Mouse (Mus musculus) midbrain, embryonic 12.5 days (tissue): Measurements from ENCODE around the gene Cyp4v3. TPM values are rescaled to one million over a fixed set of nuclear protein-coding genes. Genes with fewer than 3 reads are reported as not detected.

Source experiments
- ATAC-seq: fragments of 200-750 bp; cut with Nextera tagmentation; 2 replicates; pipeline ENCODE4 v1.8.0; 2017; ENCODE audit warnings: low read depth, moderate TSS enrichment, moderate library complexity; ENCODE audit not compliant: low FRiP score
- H3K27ac ChIP-seq: fragments of 300-500 bp; sonication (generic); replicated peaks from 2 replicates; pipeline ENCODE4 v1.5.1; 2016; ENCODE audit warnings: mild to moderate bottlenecking
- H3K27me3 ChIP-seq: fragments of 300-500 bp; sonication (generic); 2 replicates; pipeline ENCODE4 v1.6.1; 2016; ENCODE audit warnings: mild to moderate bottlenecking
- H3K36me3 ChIP-seq: fragments of 300-500 bp; sonication (generic); 2 replicates; pipeline ENCODE4 v1.6.1; 2016
- H3K4me1 ChIP-seq: fragments of 300-500 bp; sonication (generic); 2 replicates; pipeline ENCODE4 v1.6.1; 2016
- H3K4me2 ChIP-seq: fragments of 300-500 bp; sonication (generic); replicated peaks from 2 replicates; pipeline ENCODE4 v1.6.1; 2016; ENCODE audit warnings: mild to moderate bottlenecking, moderate library complexity
- H3K4me3 ChIP-seq: fragments of 300-500 bp; sonication (generic); 2 replicates; pipeline ENCODE4 v1.5.1; 2016; ENCODE audit warnings: mild to moderate bottlenecking
- H3K9ac ChIP-seq: fragments of 300-500 bp; sonication (generic); replicated peaks from 2 replicates; pipeline ENCODE4 v1.6.1; 2016; ENCODE audit warnings: mild to moderate bottlenecking, moderate library complexity
- H3K9me3 ChIP-seq: fragments of 300-500 bp; sonication (generic); 2 replicates; pipeline ENCODE4 v1.6.1; 2016; ENCODE audit warnings: mild to moderate bottlenecking
- WGBS: fragments of 180-500 bp; shearing (Covaris S2); methylation state at CpG from one replicate; pipeline ENCODE4 v1.1.7; 2016; 5-methylcytosine and 5-hydroxymethylcytosine counted together
- polyA plus RNA-seq: library from polyadenylated mRNA; unstranded; fragments of >200 nt; fragmentation: Nextera tagmentation; extraction: Ambion mirVana; gene quantifications from 2 replicates; pipeline ENCODE4 v1.2.1, GENCODE M21; 2016

Gene Cyp4v3
- polyA plus RNA-seq, 1 experiment from 2014 or later: 2.0 TPM

GRCm38 (mm10) chr8:45305479-45305878, 27.5 kb downstream of the Cyp4v3 start:
- WGBS: 95% methylated on average over 1 of the region's 1 CpGs
- ATAC-seq: no peak

GRCm38 (mm10) chr8:45304354-45304753, 28.7 kb downstream of the Cyp4v3 start:
- ATAC-seq: no peak
- no peak overlapping the region for H3K4me2 ChIP-seq
- H3K27ac ChIP-seq: no peak overlapping the region
- H3K36me3 ChIP-seq: no peaks in the 10 kb centered on the region
- no peak overlapping the region for H3K4me3 ChIP-seq
- no peaks in the 10 kb centered on the region for H3K27me3 ChIP-seq
- no peaks in the 10 kb centered on the region for H3K4me1 ChIP-seq
- no peaks in the 10 kb centered on the region for H3K9me3 ChIP-seq
- no peak overlapping the region for H3K9ac ChIP-seq
- 92% methylated on average over 3 of the region's 3 CpGs for WGBS

More at GRCm38 (mm10) chr8:45305479-45305878, 27.5 kb downstream of the Cyp4v3 start:
- Histone ChIP-seq H3K4me1 (no peaks in the 10 kb centered on the region), H3K4me3 (no peak overlapping the region), H3K27ac (no peak overlapping the region), H3K4me2 (no peak overlapping the region), H3K36me3 (no peaks in the 10 kb centered on the region), H3K9ac (no peak overlapping the region), H3K27me3 (no peaks in the 10 kb centered on the region), H3K9me3 (no peaks in the 10 kb centered on the region)

GRCm38 (mm10) chr8:45302390-45302789, 30.6 kb downstream of the Cyp4v3 start:
- Histone ChIP-seq H3K9ac (no peak overlapping the region), H3K4me1 (no peaks in the 10 kb centered on the region), H3K9me3 (no peaks in the 10 kb centered on the region), H3K4me3 (no peak overlapping the region), H3K27ac (no peak overlapping the region), H3K27me3 (no peaks in the 10 kb centered on the region), H3K36me3 (no peaks in the 10 kb centered on the region), H3K4me2 (no peak overlapping the region)
- ATAC-seq: no peak
- WGBS: 70% methylated on average over 8 of the region's 8 CpGs

- H3K9ac ChIP-seq: no peak overlapping the region
- no peaks in the 10 kb centered on the region for H3K9me3 ChIP-seq
- WGBS: 93% methylated on average over 6 of the region's 6 CpGs
- no peaks in the 10 kb centered on the region for H3K4me1 ChIP-seq
- no peaks in the 10 kb centered on the region for H3K36me3 ChIP-seq
- H3K27ac ChIP-seq: no peak overlapping the region
- no peak overlapping the region for H3K4me3 ChIP-seq
- no peak for ATAC-seq
- no peaks in the 10 kb centered on the region for H3K27me3 ChIP-seq
- no peak overlapping the region for H3K4me2 ChIP-seq
Measured at GRCm38 (mm10) chr8:45295276-45295675, 37.7 kb downstream of the Cyp4v3 start.

GRCm38 (mm10) chr8:45294687-45295086, 38.3 kb downstream of the Cyp4v3 start, which contains the start of gene Klkb1:
Gene Klkb1 (minus strand): TSS chr8:45294859.
- H3K4me3 ChIP-seq: no peak within 1 kb of the TSS
- no peak within 1 kb of the TSS for H3K4me2 ChIP-seq
- H3K36me3 ChIP-seq: no peaks in the 10 kb centered on the region
- no peak for ATAC-seq
- H3K9ac ChIP-seq: no peak within 1 kb of the TSS
- 91% methylated on average over 7 of the region's 7 CpGs for WGBS
- H3K9me3 ChIP-seq: no peaks in the 10 kb centered on the region
- no peaks in the 10 kb centered on the region for H3K27me3 ChIP-seq
- no peaks in the 10 kb centered on the region for H3K4me1 ChIP-seq
- H3K27ac ChIP-seq: no peak within 1 kb of the TSS

- H3K4me2 ChIP-seq: no peak overlapping the region
- 81% methylated on average over 2 of the region's 2 CpGs for WGBS
Measured at GRCm38 (mm10) chr8:45291790-45292189, 41.2 kb downstream of the Cyp4v3 start.

GRCm38 (mm10) chr8:45281630-45282029, 51.4 kb downstream of the Cyp4v3 start:
- H3K27me3 ChIP-seq: no peaks in the 10 kb centered on the region
- ATAC-seq: no peak
- H3K9ac ChIP-seq: no peak overlapping the region
- no peak overlapping the region for H3K4me3 ChIP-seq
- no peaks in the 10 kb centered on the region for H3K9me3 ChIP-seq
- no peaks in the 10 kb centered on the region for H3K4me1 ChIP-seq
- no peak overlapping the region for H3K4me2 ChIP-seq
- no peak overlapping the region for H3K27ac ChIP-seq
- H3K36me3 ChIP-seq: no peaks in the 10 kb centered on the region
- 82% methylated on average over 8 of the region's 8 CpGs for WGBS

More at GRCm38 (mm10) chr8:45291790-45292189, 41.2 kb downstream of the Cyp4v3 start:
- Histone ChIP-seq H3K36me3 (no peaks in the 10 kb centered on the region), H3K27ac (no peak overlapping the region), H3K4me3 (no peak overlapping the region), H3K9ac (no peak overlapping the region), H3K27me3 (no peaks in the 10 kb centered on the region), H3K9me3 (no peaks in the 10 kb centered on the region), H3K4me1 (no peaks in the 10 kb centered on the region)
- ATAC-seq: no peak

- 82% methylated on average over 3 of the region's 3 CpGs for WGBS
- Histone ChIP-seq H3K4me3 (no peak overlapping the region), H3K4me1 (no peaks in the 10 kb centered on the region), H3K36me3 (no peaks in the 10 kb centered on the region), H3K9me3 (no peaks in the 10 kb centered on the region), H3K9ac (no peak overlapping the region), H3K4me2 (no peak overlapping the region), H3K27me3 (no peaks in the 10 kb centered on the region), H3K27ac (no peak overlapping the region)
- no peak for ATAC-seq
Measured at GRCm38 (mm10) chr8:45277453-45277852, 55.6 kb downstream of the Cyp4v3 start.

GRCm38 (mm10) chr8:45274317-45274716, 58.7 kb downstream of the Cyp4v3 start:
- no peak overlapping the region for H3K4me2 ChIP-seq
- no peak overlapping the region for H3K4me3 ChIP-seq
- H3K27me3 ChIP-seq: no peaks in the 10 kb centered on the region
- H3K9me3 ChIP-seq: no peaks in the 10 kb centered on the region
- no peak for ATAC-seq
- H3K9ac ChIP-seq: no peak overlapping the region
- H3K4me1 ChIP-seq: no peaks in the 10 kb centered on the region
- 86% methylated on average over 4 of the region's 4 CpGs for WGBS
- no peaks in the 10 kb centered on the region for H3K36me3 ChIP-seq
- no peak overlapping the region for H3K27ac ChIP-seq

- no peak for ATAC-seq
- no peak overlapping the region for H3K4me2 ChIP-seq
- no peak overlapping the region for H3K27ac ChIP-seq
- no peaks in the 10 kb centered on the region for H3K4me1 ChIP-seq
- no peaks in the 10 kb centered on the region for H3K36me3 ChIP-seq
- 0 out of 2 replicates have a peak, but pooled peaks cover 4% of the 10 kb centered on the region for H3K9me3 ChIP-seq
- H3K27me3 ChIP-seq: no peaks in the 10 kb centered on the region
- no peak overlapping the region for H3K4me3 ChIP-seq
- H3K9ac ChIP-seq: no peak overlapping the region
Measured at GRCm38 (mm10) chr8:45269056-45269455, 64.0 kb downstream of the Cyp4v3 start.

GRCm38 (mm10) chr8:45268485-45268884, 64.5 kb downstream of the Cyp4v3 start:
- no peaks in the 10 kb centered on the region for H3K27me3 ChIP-seq

GRCm38 (mm10) chr8:45267611-45268391, 65.2 kb downstream of the Cyp4v3 start:
- Histone ChIP-seq H3K27me3 (no peaks in the 10 kb centered on the region), H3K36me3 (no peaks in the 10 kb centered on the region), H3K9me3 (0 out of 2 replicates have a peak, but pooled peaks cover 4% of the 10 kb centered on the region), H3K4me1 (no peaks in the 10 kb centered on the region), H3K4me3 (no peak overlapping the region), H3K9ac (no peak overlapping the region), H3K4me2 (no peak overlapping the region), H3K27ac (no peak overlapping the region)
- ATAC-seq: no peak
- WGBS: 92% methylated on average over 4 of the region's 4 CpGs

More at GRCm38 (mm10) chr8:45268485-45268884, 64.5 kb downstream of the Cyp4v3 start:
- H3K27ac ChIP-seq: no peak overlapping the region
- no peaks in the 10 kb centered on the region for H3K36me3 ChIP-seq
- H3K4me3 ChIP-seq: no peak overlapping the region
- H3K9ac ChIP-seq: no peak overlapping the region
- H3K4me1 ChIP-seq: no peaks in the 10 kb centered on the region
- no peak for ATAC-seq
- H3K9me3 ChIP-seq: 0 out of 2 replicates have a peak, but pooled peaks cover 4% of the 10 kb centered on the region
- no peak overlapping the region for H3K4me2 ChIP-seq
